Mouse (Mus musculus): ENCODE results near the gene Efcab5. TPM values are rescaled to one million over a fixed set of nuclear protein-coding genes. Genes with fewer than 3 reads are reported as not detected.
"Not testable (repeated sequence)": the region's sequence is repeated elsewhere in the genome, so short reads cannot be mapped to it uniquely, and the experiment has no call there.

The Efcab5 gene
- polyA plus RNA-seq, 1 experiment from 2014 or later: 0.86 TPM

GRCm38 (mm10) chr11:77173731-77174130, 15.0 kb downstream of the Efcab5 start:
- H3K36me3 ChIP-seq: no peaks in the 10 kb centered on the region
- H3K4me1 ChIP-seq: no peaks in the 10 kb centered on the region
- H3K27me3 ChIP-seq: no peaks in the 10 kb centered on the region
- WGBS: 64% methylated on average over 4 of the region's 4 CpGs
- no peak for ATAC-seq (ENCODE audit: insufficient number of reproducible peaks, low FRiP score, low TSS enrichment, low read depth)
- H3K27ac ChIP-seq: no peak overlapping the region
- no peak overlapping the region for H3K4me3 ChIP-seq
- H3K9ac ChIP-seq: no peak overlapping the region
- H3K4me2 ChIP-seq: no peak overlapping the region
- no peaks in the 10 kb centered on the region for H3K9me3 ChIP-seq

GRCm38 (mm10) chr11:77160744-77161143, 28.0 kb downstream of the Efcab5 start:
- Histone ChIP-seq H3K36me3 (no peaks in the 10 kb centered on the region), H3K27ac (no peak overlapping the region), H3K27me3 (no peaks in the 10 kb centered on the region), H3K9ac (no peak overlapping the region), H3K4me2 (no peak overlapping the region), H3K4me3 (no peak overlapping the region), H3K4me1 (no peaks in the 10 kb centered on the region), H3K9me3 (no peaks in the 10 kb centered on the region)
- no peak for ATAC-seq (ENCODE audit: insufficient number of reproducible peaks, low FRiP score, low TSS enrichment, low read depth)
- WGBS: 55% methylated on average over 1 of the region's 1 CpGs

GRCm38 (mm10) chr11:77160341-77160740, 28.4 kb downstream of the Efcab5 start:
- WGBS: 70% methylated on average over 9 of the region's 9 CpGs
- no peak overlapping the region for H3K4me3 ChIP-seq
- no peaks in the 10 kb centered on the region for H3K4me1 ChIP-seq
- no peaks in the 10 kb centered on the region for H3K27me3 ChIP-seq
- no peaks in the 10 kb centered on the region for H3K36me3 ChIP-seq
- H3K9me3 ChIP-seq: no peaks in the 10 kb centered on the region
- H3K4me2 ChIP-seq: no peak overlapping the region
- no peak overlapping the region for H3K27ac ChIP-seq
- H3K9ac ChIP-seq: no peak overlapping the region
- ATAC-seq (ENCODE audit: insufficient number of reproducible peaks, low FRiP score, low TSS enrichment, low read depth): no peak

- no peak overlapping the region for H3K27ac ChIP-seq
- no peak overlapping the region for H3K4me2 ChIP-seq
- WGBS: 77% methylated on average over 5 of the region's 5 CpGs
- H3K4me1 ChIP-seq: no peaks in the 10 kb centered on the region
- H3K4me3 ChIP-seq: no peak overlapping the region
- no peaks in the 10 kb centered on the region for H3K27me3 ChIP-seq
- no peaks in the 10 kb centered on the region for H3K36me3 ChIP-seq
- no peak for ATAC-seq (ENCODE audit: insufficient number of reproducible peaks, low FRiP score, low TSS enrichment, low read depth)
- H3K9ac ChIP-seq: no peak overlapping the region
- H3K9me3 ChIP-seq: no peaks in the 10 kb centered on the region
Measured at GRCm38 (mm10) chr11:77154214-77154613, 34.6 kb downstream of the Efcab5 start.

- 96% methylated on average over 6 of the region's 6 CpGs for WGBS
- no peak for ATAC-seq (ENCODE audit: insufficient number of reproducible peaks, low FRiP score, low TSS enrichment, low read depth)
- Histone ChIP-seq H3K4me3 (no peak overlapping the region), H3K9me3 (0 out of 2 replicates have a peak, but pooled peaks cover 3% of the 10 kb centered on the region), H3K4me2 (no peak overlapping the region), H3K27ac (no peak overlapping the region), H3K4me1 (no peaks in the 10 kb centered on the region), H3K36me3 (no peaks in the 10 kb centered on the region), H3K27me3 (no peaks in the 10 kb centered on the region), H3K9ac (no peak overlapping the region)
Measured at GRCm38 (mm10) chr11:77150806-77151205, 38.0 kb downstream of the Efcab5 start.

GRCm38 (mm10) chr11:77149783-77150630, 38.8 kb downstream of the Efcab5 start:
- not testable (repeated sequence) for H3K36me3 ChIP-seq; H3K4me3 ChIP-seq; H3K9ac ChIP-seq; H3K4me2 ChIP-seq; ATAC-seq (ENCODE audit: insufficient number of reproducible peaks, low FRiP score, low TSS enrichment, low read depth); H3K4me1 ChIP-seq; H3K27me3 ChIP-seq; H3K27ac ChIP-seq; H3K9me3 ChIP-seq
- 79% methylated on average over 22 of the region's 22 CpGs for WGBS

- no peak overlapping the region for H3K27ac ChIP-seq
- ATAC-seq (ENCODE audit: insufficient number of reproducible peaks, low FRiP score, low TSS enrichment, low read depth): no peak
- H3K27me3 ChIP-seq: no peaks in the 10 kb centered on the region
- no peak overlapping the region for H3K9ac ChIP-seq
- no peaks in the 10 kb centered on the region for H3K36me3 ChIP-seq
- 0 out of 2 replicates have a peak, but pooled peaks cover 3% of the 10 kb centered on the region for H3K9me3 ChIP-seq
- H3K4me3 ChIP-seq: no peak overlapping the region
- WGBS: 82% methylated on average over 2 of the region's 2 CpGs
- H3K4me2 ChIP-seq: no peak overlapping the region
- no peaks in the 10 kb centered on the region for H3K4me1 ChIP-seq
Measured at GRCm38 (mm10) chr11:77148774-77149173, 40.0 kb downstream of the Efcab5 start.

- no peaks in the 10 kb centered on the region for H3K36me3 ChIP-seq
- no peak for ATAC-seq (ENCODE audit: insufficient number of reproducible peaks, low FRiP score, low TSS enrichment, low read depth)
- no peaks in the 10 kb centered on the region for H3K4me1 ChIP-seq
- no peak overlapping the region for H3K4me3 ChIP-seq
- 0 out of 2 replicates have a peak, but pooled peaks cover 3% of the 10 kb centered on the region for H3K9me3 ChIP-seq
- no peak overlapping the region for H3K4me2 ChIP-seq
- H3K27ac ChIP-seq: no peak overlapping the region
- H3K9ac ChIP-seq: no peak overlapping the region
- 82% methylated on average over 3 of the region's 3 CpGs for WGBS
- H3K27me3 ChIP-seq: no peaks in the 10 kb centered on the region
Measured at GRCm38 (mm10) chr11:77147753-77148152, 41.0 kb downstream of the Efcab5 start.

- Histone ChIP-seq H3K27ac (no peak overlapping the region), H3K36me3 (no peaks in the 10 kb centered on the region), H3K4me3 (no peak overlapping the region), H3K9ac (no peak overlapping the region), H3K4me2 (no peak overlapping the region), H3K4me1 (no peaks in the 10 kb centered on the region), H3K9me3 (0 out of 2 replicates have a peak, but pooled peaks cover 3% of the 10 kb centered on the region), H3K27me3 (no peaks in the 10 kb centered on the region)
- no peak for ATAC-seq (ENCODE audit: insufficient number of reproducible peaks, low FRiP score, low TSS enrichment, low read depth)
- 62% methylated on average over 4 of the region's 4 CpGs for WGBS
Measured at GRCm38 (mm10) chr11:77145423-77145822, 43.3 kb downstream of the Efcab5 start.

GRCm38 (mm10) chr11:77141938-77142337, 46.8 kb downstream of the Efcab5 start:
- Histone ChIP-seq H3K4me2 (no peak overlapping the region), H3K9ac (no peak overlapping the region), H3K9me3 (no peaks in the 10 kb centered on the region), H3K27me3 (no peaks in the 10 kb centered on the region), H3K36me3 (no peaks in the 10 kb centered on the region), H3K27ac (no peak overlapping the region), H3K4me3 (no peak overlapping the region), H3K4me1 (no peaks in the 10 kb centered on the region)
- ATAC-seq (ENCODE audit: insufficient number of reproducible peaks, low FRiP score, low TSS enrichment, low read depth): no peak
- 46% methylated on average over 6 of the region's 6 CpGs for WGBS

- Histone ChIP-seq H3K36me3 (no peaks in the 10 kb centered on the region), H3K27me3 (no peaks in the 10 kb centered on the region), H3K27ac (no peak overlapping the region), H3K9me3 (no peaks in the 10 kb centered on the region), H3K4me2 (no peak overlapping the region), H3K9ac (no peak overlapping the region), H3K4me1 (no peaks in the 10 kb centered on the region), H3K4me3 (no peak overlapping the region)
- ATAC-seq (ENCODE audit: insufficient number of reproducible peaks, low FRiP score, low TSS enrichment, low read depth): no peak
- 83% methylated on average over 6 of the region's 6 CpGs for WGBS
Measured at GRCm38 (mm10) chr11:77139976-77140375, 48.8 kb downstream of the Efcab5 start.

- no peak for ATAC-seq (ENCODE audit: insufficient number of reproducible peaks, low FRiP score, low TSS enrichment, low read depth)
- Histone ChIP-seq H3K9ac (no peak overlapping the region), H3K9me3 (no peaks in the 10 kb centered on the region), H3K27ac (no peak overlapping the region), H3K4me3 (no peak overlapping the region), H3K27me3 (no peaks in the 10 kb centered on the region), H3K36me3 (no peaks in the 10 kb centered on the region), H3K4me1 (no peaks in the 10 kb centered on the region), H3K4me2 (no peak overlapping the region)
- 89% methylated on average over 4 of the region's 4 CpGs for WGBS
Measured at GRCm38 (mm10) chr11:77133450-77133849, 55.3 kb downstream of the Efcab5 start.

Data from limb, embryonic 15.5 days (tissue).